Mouse (Mus musculus): Measurements from ENCODE around the gene Fam243. TPM values are rescaled to one million over a fixed set of nuclear protein-coding genes. Genes with fewer than 3 reads are reported as not detected.

Gene Fam243
- polyA plus RNA-seq, 1 experiment: not detected

GRCm38 (mm10) chr16:92292101-92292500 lies 29.1 kb downstream of the Fam243 start, which contains the start of gene Kcne2:
Kcne2 (plus strand) TSS chr16:92292389.
- no peaks in the 10 kb centered on the region for H3K4me1 ChIP-seq (ENCODE audit: control insufficient read depth, insufficient read depth, low read length)
- 75% methylated on average over 10 of the region's 10 CpGs for WGBS
- no peak within 1 kb of the TSS for H3K27ac ChIP-seq (ENCODE audit: insufficient read depth, low read depth, low read length)
- TF ChIP-seq POLR2A (IDR thresholded peaks at IDR 0.05; ENCODE audit: insufficient read depth, low read depth, low read length): no peak
- no peak for TF ChIP-seq CTCF (IDR thresholded peaks at IDR 0.05; ENCODE audit: insufficient read depth, low read depth, low read length)
- H3K4me3 ChIP-seq (ENCODE audit: insufficient read depth, low read depth, low read length): no peak within 1 kb of the TSS

GRCm38 (mm10) chr16:92290045-92290444 lies 31.2 kb downstream of the Fam243 start:
- no peak for TF ChIP-seq CTCF (IDR thresholded peaks at IDR 0.05; ENCODE audit: insufficient read depth, low read depth, low read length)
- no peak for TF ChIP-seq POLR2A (IDR thresholded peaks at IDR 0.05; ENCODE audit: insufficient read depth, low read depth, low read length)
- H3K27ac ChIP-seq (ENCODE audit: insufficient read depth, low read depth, low read length): no peak overlapping the region
- no peak overlapping the region for H3K4me3 ChIP-seq (ENCODE audit: insufficient read depth, low read depth, low read length)
- no peaks in the 10 kb centered on the region; the same call in 1 of the 2 replicates for H3K4me1 ChIP-seq (ENCODE audit: control insufficient read depth, insufficient read depth, low read length)

- no peaks in the 10 kb centered on the region; the same call in 1 of the 2 replicates for H3K4me1 ChIP-seq (ENCODE audit: control insufficient read depth, insufficient read depth, low read length)
- 89% methylated on average over 9 of the region's 9 CpGs for WGBS
- H3K27ac ChIP-seq (ENCODE audit: insufficient read depth, low read depth, low read length): no peak overlapping the region
- TF ChIP-seq CTCF (IDR thresholded peaks at IDR 0.05; ENCODE audit: insufficient read depth, low read depth, low read length) (peak; percentile 40; the same call in 1 of the 2 replicates), POLR2A (IDR thresholded peaks at IDR 0.05; ENCODE audit: insufficient read depth, low read depth, low read length) (no peak)
- H3K4me3 ChIP-seq (ENCODE audit: insufficient read depth, low read depth, low read length): no peak overlapping the region
Observed at GRCm38 (mm10) chr16:92288778-92289177, 32.5 kb downstream of the Fam243 start.

GRCm38 (mm10) chr16:92286609-92287008 lies 34.6 kb downstream of the Fam243 start:
- H3K4me1 ChIP-seq (ENCODE audit: control insufficient read depth, insufficient read depth, low read length): peaks cover 2% of the 10 kb centered on the region; the same call in 1 of the 2 replicates
- 5% methylated on average over 7 of the region's 7 CpGs for whole genome bisulfite sequencing
- H3K4me3 ChIP-seq (ENCODE audit: insufficient read depth, low read depth, low read length): no peak overlapping the region
- H3K27ac ChIP-seq (ENCODE audit: insufficient read depth, low read depth, low read length): no peak overlapping the region
- TF ChIP-seq CTCF (IDR thresholded peaks at IDR 0.05; ENCODE audit: insufficient read depth, low read depth, low read length) (0 out of 2 replicates have a peak, but pooled peaks have one; percentile 25), POLR2A (IDR thresholded peaks at IDR 0.05; ENCODE audit: insufficient read depth, low read depth, low read length) (no peak)

GRCm38 (mm10) chr16:92285068-92285467 lies 36.2 kb downstream of the Fam243 start:
- WGBS: 59% methylated on average over 10 of the region's 10 CpGs
- Histone ChIP-seq H3K27ac (ENCODE audit: insufficient read depth, low read depth, low read length) (no peak overlapping the region), H3K4me3 (ENCODE audit: insufficient read depth, low read depth, low read length) (no peak overlapping the region), H3K4me1 (ENCODE audit: control insufficient read depth, insufficient read depth, low read length) (peaks cover 2% of the 10 kb centered on the region; the same call in 1 of the 2 replicates)
- TF ChIP-seq CTCF (IDR thresholded peaks at IDR 0.05; ENCODE audit: insufficient read depth, low read depth, low read length) (no peak), POLR2A (IDR thresholded peaks at IDR 0.05; ENCODE audit: insufficient read depth, low read depth, low read length) (no peak)

- TF ChIP-seq CTCF (IDR thresholded peaks at IDR 0.05; ENCODE audit: insufficient read depth, low read depth, low read length) (no peak), POLR2A (IDR thresholded peaks at IDR 0.05; ENCODE audit: insufficient read depth, low read depth, low read length) (no peak)
- Histone ChIP-seq H3K4me1 (ENCODE audit: control insufficient read depth, insufficient read depth, low read length) (peaks cover 2% of the 10 kb centered on the region; the same call in 1 of the 2 replicates), H3K27ac (ENCODE audit: insufficient read depth, low read depth, low read length) (no peak overlapping the region), H3K4me3 (ENCODE audit: insufficient read depth, low read depth, low read length) (no peak overlapping the region)
- WGBS: 78% methylated on average over 5 of the region's 5 CpGs
Observed at GRCm38 (mm10) chr16:92282671-92283070, 38.6 kb downstream of the Fam243 start.

GRCm38 (mm10) chr16:92275526-92275925 lies 45.7 kb downstream of the Fam243 start:
- TF ChIP-seq POLR2A (IDR thresholded peaks at IDR 0.05; ENCODE audit: insufficient read depth, low read depth, low read length) (no peak), CTCF (IDR thresholded peaks at IDR 0.05; ENCODE audit: insufficient read depth, low read depth, low read length) (no peak)
- no peak overlapping the region for H3K4me3 ChIP-seq (ENCODE audit: insufficient read depth, low read depth, low read length)

GRCm38 (mm10) chr16:92274516-92274915 lies 46.7 kb downstream of the Fam243 start:
- WGBS: 81% methylated on average over 5 of the region's 5 CpGs

More at GRCm38 (mm10) chr16:92275526-92275925, 45.7 kb downstream of the Fam243 start:
- H3K27ac ChIP-seq (ENCODE audit: insufficient read depth, low read depth, low read length): no peak overlapping the region
- WGBS: 66% methylated on average over 4 of the region's 4 CpGs
- H3K4me1 ChIP-seq (ENCODE audit: control insufficient read depth, insufficient read depth, low read length): no peaks in the 10 kb centered on the region

More at GRCm38 (mm10) chr16:92274516-92274915, 46.7 kb downstream of the Fam243 start:
- no peaks in the 10 kb centered on the region for H3K4me1 ChIP-seq (ENCODE audit: control insufficient read depth, insufficient read depth, low read length)
- no peak overlapping the region for H3K4me3 ChIP-seq (ENCODE audit: insufficient read depth, low read depth, low read length)
- no peak for TF ChIP-seq CTCF (IDR thresholded peaks at IDR 0.05; ENCODE audit: insufficient read depth, low read depth, low read length)
- no peak for TF ChIP-seq POLR2A (IDR thresholded peaks at IDR 0.05; ENCODE audit: insufficient read depth, low read depth, low read length)
- H3K27ac ChIP-seq (ENCODE audit: insufficient read depth, low read depth, low read length): no peak overlapping the region

Other genes with a start within 250 kb of the Fam243 start
- gene Kcne2, start 29.1 kb downstream of the Fam243 start, polyA plus RNA-seq (2012; ENCODE audit: insufficient read depth, insufficient read length, low replicate concordance, missing spikeins): not detected in 2 replicates
- gene Smim11, start 20.2 kb downstream of the Fam243 start, polyA plus RNA-seq (2012; ENCODE audit: insufficient read depth, insufficient read length, low replicate concordance, missing spikeins): not detected in 2 replicates
- gene Kcne1, start 38.0 kb upstream of the Fam243 start, polyA plus RNA-seq (2012; ENCODE audit: insufficient read depth, insufficient read length, low replicate concordance, missing spikeins): not detected in 2 replicates
- gene Rcan1, start 149.4 kb upstream of the Fam243 start, polyA plus RNA-seq (2012; ENCODE audit: insufficient read depth, insufficient read length, low replicate concordance, missing spikeins): not detected in 2 replicates
- gene Clic6, start 164.3 kb upstream of the Fam243 start, polyA plus RNA-seq (2012; ENCODE audit: insufficient read depth, insufficient read length, low replicate concordance, missing spikeins): not detected in 2 replicates